Mouse (Mus musculus): Measurements from ENCODE around the gene Osbpl10.
A peak's percentile ranks its signal among the peaks of the same experiment; 100 is the strongest.

Osbpl10 gene

GRCm38 (mm10) chr9:115215830-115216701, 237.7 kb downstream of the Osbpl10 start:
- no peak for DNase-seq (ENCODE audit: low read depth, low spot score)

GRCm38 (mm10) chr9:115217984-115218383, 239.6 kb downstream of the Osbpl10 start:
- no peak for DNase-seq (ENCODE audit: low read depth, low spot score)

DNA sequence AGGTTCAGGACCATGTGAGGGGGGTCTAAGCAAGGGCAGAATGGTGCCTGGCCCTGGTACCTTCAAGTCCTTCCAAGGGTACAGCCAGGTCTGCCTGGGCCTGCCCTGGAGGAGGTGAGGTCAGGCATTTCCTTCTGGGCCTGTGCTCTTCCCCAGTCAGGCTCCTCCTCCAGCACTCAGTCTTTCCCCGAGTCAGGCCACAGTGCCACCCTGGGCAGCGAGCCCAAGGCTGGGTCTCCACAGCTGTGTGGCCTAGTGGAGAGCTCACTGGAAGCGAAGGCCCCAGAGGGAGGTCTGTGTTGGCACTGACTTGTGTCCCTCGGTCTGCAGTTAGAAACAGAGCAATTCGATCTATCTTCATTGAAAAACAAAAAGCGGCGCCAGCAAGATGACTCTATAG, 242.1 kb downstream of the Osbpl10 start:
- DNase-seq (ENCODE audit: low read depth, low spot score): no peak

- DNase-seq (ENCODE audit: low read depth, low spot score): no peak
These were observed 242.9 kb downstream of the Osbpl10 start for GRCm38 (mm10) chr9:115221265-115221664.

GRCm38 (mm10) chr9:115224744-115225354, 246.5 kb downstream of the Osbpl10 start:
- DNase-seq (ENCODE audit: low read depth, low spot score): no peak

GRCm38 (mm10) chr9:115229145-115229544, 250.8 kb downstream of the Osbpl10 start:
- DNase-seq (ENCODE audit: low read depth, low spot score): no peak

DNA sequence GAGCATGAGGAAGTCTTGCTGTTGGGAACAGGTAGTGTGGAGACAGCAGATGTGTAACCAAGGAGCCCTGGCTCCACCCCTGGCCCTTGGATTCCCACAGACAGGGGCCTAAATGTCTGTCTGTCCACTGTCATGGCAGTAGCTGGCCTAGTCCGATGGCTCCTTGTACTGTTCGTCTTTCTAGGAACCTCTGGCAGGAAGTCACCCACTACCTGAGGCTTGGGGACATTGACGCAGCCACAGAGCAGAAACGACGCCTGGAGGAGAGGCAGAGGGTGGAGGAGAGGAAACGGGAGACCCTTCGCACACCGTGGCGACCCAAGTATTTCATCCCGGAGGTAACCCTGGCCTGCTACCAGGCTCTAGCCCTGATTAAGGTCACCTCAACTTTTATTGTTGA, 251.3 kb downstream of the Osbpl10 start:
- no peak for DNase-seq (ENCODE audit: low read depth, low spot score)

- DNase-seq (ENCODE audit: low read depth, low spot score): no peak
These were observed 251.8 kb downstream of the Osbpl10 start for GRCm38 (mm10) chr9:115230141-115230540.

GRCm38 (mm10) chr9:115231476-115231875, 253.1 kb downstream of the Osbpl10 start:
- DNase-seq (ENCODE audit: low read depth, low spot score): no peak

DNA sequence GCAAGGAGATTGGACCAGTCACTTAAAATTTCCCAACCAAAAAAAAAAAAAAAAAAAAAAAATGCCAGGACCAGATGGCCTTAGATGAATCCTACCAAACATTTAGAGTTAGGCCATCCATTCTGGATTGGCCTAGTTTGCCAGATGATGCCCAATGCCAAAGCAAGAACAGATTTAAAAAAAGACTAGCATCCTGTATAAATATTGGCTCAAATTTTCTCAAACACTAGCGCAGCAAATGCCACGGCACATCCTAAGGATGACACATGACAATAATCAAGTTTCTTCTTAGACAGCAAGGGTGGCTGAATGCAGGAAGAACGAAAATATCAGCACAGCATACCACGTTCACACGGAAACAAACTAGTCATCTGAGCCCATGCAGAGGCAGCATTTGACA, 255.4 kb downstream of the Osbpl10 start:
- DNase-seq (ENCODE audit: low read depth, low spot score): no peak

- no peak for DNase-seq (ENCODE audit: low read depth, low spot score)
These were observed 256.2 kb downstream of the Osbpl10 start for GRCm38 (mm10) chr9:115234561-115234960.

GRCm38 (mm10) chr9:115236352-115236841, 258.0 kb downstream of the Osbpl10 start:
- DNase-seq (ENCODE audit: low read depth, low spot score): no peak

DNA sequence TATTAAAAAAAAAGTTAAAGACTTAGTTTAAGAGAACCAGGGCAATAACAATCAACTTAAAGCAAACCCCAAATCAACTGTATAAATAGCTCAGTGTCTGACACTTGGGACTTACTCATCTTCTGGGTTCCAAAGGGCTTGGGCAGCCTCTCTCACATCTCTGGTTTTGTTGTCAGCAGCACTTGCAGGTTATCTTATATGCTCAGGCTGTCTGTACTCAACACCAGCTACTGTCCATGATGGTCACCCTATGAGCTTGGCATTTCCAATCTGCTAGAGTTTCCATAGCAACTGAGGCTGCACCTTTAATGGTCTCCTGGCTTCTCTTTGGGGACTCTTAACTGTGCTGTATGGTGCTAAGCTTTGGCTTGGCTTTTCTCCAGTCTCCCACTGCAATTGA, 259.6 kb downstream of the Osbpl10 start:
- no peak for DNase-seq (ENCODE audit: low read depth, low spot score)

- no peak for DNase-seq (ENCODE audit: low read depth, low spot score)
These were observed 261.5 kb downstream of the Osbpl10 start for GRCm38 (mm10) chr9:115239861-115240260.

DNA sequence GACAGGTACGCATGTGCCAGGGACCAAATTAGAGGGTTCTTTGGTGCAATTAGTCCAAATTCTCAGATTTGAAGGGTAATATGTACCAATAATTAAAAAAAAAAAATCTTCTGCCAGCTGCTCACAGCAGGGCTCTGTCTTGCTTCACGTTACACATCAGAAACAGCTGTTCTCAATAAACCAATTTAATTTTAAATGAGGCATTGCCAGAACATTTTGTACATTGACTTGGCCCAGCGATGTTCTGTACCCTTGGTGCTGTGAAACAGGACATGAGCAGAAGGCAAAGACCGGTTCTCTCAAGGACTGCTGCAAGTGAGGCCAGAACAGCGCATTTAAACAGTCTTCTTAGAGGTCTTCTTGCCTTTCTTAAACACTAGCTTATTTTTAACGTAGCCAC, 265.3 kb downstream of the Osbpl10 start:
- no peak for DNase-seq (ENCODE audit: low read depth, low spot score)

GRCm38 (mm10) chr9:115245092-115245491, 266.7 kb downstream of the Osbpl10 start:
- no peak for DNase-seq (ENCODE audit: low read depth, low spot score)

GRCm38 (mm10) chr9:115249145-115249544, 270.8 kb downstream of the Osbpl10 start:
- DNase-seq (ENCODE audit: low read depth, low spot score): no peak

- DNase-seq (ENCODE audit: low read depth, low spot score): no peak
These were observed 279.4 kb downstream of the Osbpl10 start for GRCm38 (mm10) chr9:115257733-115258286.

- DNase-seq (ENCODE audit: low read depth, low spot score): no peak
These were observed 281.5 kb downstream of the Osbpl10 start for GRCm38 (mm10) chr9:115259866-115260265.

GRCm38 (mm10) chr9:115260464-115260863, 282.1 kb downstream of the Osbpl10 start:
- no peak for DNase-seq (ENCODE audit: low read depth, low spot score)

DNA sequence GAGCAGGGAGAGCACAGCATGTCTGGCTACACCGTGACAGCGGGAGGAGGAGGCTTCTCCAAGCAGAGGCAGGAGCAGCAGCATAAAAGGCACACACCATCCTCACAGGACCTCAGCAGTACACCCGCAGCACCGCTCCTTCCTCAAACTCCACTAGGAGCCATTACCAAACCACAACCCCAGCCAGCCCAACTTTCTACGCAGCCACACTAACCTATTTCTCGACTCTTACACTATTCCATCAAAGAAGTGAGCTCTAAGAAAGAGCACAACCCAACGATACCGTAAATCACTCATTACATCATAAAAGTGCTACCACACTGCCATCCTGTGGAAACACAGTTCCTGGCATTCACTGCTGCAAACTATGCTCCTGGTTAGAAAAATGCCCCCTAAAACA, 283.1 kb downstream of the Osbpl10 start:
- peak; percentile 9 for DNase-seq (ENCODE audit: low read depth, low spot score)

GRCm38 (mm10) chr9:115261896-115262295, 283.5 kb downstream of the Osbpl10 start:
- DNase-seq (ENCODE audit: low read depth, low spot score): no peak

DNA sequence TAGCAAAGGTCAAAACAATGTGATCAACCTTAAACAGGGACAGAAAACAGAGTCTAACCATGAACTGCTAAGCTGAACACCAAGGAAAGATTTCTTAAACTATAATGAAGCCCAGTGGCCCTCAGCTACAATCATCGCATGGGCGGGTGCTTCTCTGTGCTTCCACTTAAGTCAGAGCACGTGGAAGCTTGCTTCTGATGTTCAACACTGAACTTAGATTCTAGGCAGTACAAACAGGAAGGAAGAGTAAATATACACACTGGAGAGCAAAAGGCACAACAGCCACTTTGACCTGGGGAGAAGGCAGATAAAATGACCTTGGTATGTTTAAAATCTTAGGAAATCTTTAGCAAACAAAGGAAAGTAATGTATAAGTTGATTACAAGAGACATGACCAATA, 293.2 kb downstream of the Osbpl10 start:
- DNase-seq (ENCODE audit: low read depth, low spot score): no peak
